Mouse (Mus musculus): ENCODE results near the gene Acat3.

DNA sequence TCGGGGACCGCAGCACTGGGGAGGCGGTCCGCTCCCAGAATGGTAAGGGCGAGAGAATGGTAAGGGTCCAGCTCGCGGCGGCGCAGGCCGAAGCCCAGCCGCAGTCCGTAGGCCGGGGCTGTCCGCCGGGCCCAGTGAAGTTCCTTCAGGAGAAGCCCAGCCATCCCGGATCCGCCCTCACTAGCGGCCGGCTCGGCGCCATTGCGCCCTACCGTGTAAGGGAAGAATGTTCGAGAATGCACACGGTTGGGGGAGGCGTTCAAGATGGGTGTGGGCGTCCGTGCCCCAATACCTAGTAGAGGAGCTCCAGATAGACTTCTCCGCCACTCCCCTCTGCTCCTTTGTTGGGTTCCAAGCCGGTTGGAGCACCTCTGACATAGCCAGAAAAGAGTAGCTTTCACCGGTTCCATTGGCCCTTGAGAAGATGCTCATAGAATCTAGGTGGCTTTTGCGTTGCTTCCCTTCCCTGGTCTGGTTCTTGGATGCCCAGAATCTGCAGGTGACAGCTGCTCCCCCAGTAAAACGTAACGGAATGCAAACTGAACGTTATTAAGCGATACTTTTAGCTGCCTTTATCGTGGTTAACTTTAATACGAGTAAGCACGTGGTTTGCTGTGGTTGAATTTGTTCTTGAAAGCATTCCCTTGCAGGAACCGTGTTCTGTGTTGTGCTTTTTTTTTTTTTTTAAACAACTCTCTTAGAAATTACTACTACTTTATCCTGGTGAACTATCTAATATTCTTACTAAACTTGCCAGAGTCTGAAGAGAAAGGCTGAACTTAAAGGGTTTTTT is 23.6 kb downstream of the Acat3 start:
- TF ChIP-seq CTCF (IDR thresholded peaks at IDR 0.05; ENCODE audit: low read depth, low read length) (no peak), POLR2A (IDR thresholded peaks at IDR 0.05; ENCODE audit: extremely low read depth, insufficient read depth, low read length) (no peak)
